Mouse (Mus musculus) cerebral cortex, adult 2 months (tissue): ENCODE data around the gene Il18r1.

Experiments
- WGBS: fragments of 180-500 bp; shearing (Covaris S2); methylation state at CpG from one replicate; pipeline ENCODE4 v1.1.7; 2018; 5-methylcytosine and 5-hydroxymethylcytosine counted together

The Il18r1 gene

DNA sequence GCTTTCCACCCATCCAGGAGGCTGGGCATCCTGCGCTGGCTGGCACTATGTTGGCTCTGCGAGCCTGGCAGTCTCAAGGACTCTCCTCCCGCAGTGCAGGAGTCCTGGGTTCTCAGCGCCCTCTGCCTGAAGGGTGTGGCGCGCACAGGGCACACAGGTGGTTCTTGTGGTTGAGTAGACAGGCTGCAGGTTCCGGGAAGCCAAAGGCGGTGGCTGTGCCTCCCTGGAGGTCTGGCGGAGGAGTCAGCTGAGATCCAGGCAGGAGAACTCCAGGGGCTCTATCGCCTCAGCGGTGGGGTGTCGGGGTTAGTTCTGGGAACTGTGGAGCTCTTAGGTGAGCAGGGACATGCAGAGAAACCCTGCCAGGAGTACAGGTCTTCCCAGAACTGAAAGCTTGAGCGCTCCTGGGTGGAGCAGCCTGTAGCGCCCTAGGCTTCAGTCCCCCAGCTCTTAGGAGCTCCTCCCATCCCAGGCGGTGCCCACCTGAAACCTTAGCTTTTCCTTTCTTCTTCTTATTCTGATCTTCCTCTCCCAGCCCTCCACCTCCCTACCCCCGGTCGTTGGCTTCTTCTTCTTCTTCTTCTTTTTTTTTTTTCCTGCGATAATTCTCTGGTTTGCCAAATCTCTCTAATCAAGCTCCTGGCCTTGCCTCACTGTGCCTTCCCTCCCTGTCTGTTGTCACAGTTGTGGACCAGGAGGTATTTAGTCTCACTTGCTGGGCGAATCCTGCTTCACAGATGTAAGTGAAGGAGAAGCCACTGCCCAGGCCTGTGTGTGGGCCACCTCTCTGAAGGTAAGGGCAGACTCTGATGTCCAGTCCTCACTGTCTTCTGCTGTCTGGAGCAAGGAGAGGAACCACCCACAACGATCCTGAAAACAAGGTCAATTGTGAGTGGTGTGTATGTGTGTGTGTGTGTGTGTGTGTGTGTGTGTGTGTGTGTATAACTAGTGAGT, at the start of gene Il18r1:
Gene Il18r1 (plus strand): TSS at position 76 of the 954 bp plus-strand sequence.
- 60% methylated on average over 20 of the region's 20 CpGs for WGBS

GRCm38 (mm10) chr1:40417034-40417433, 48.3 kb upstream of the Il18r1 start:
- WGBS = 93% methylated on average over 2 of the region's 2 CpGs

- WGBS = 83% methylated on average over 5 of the region's 5 CpGs
These were observed 46.8 kb upstream of the Il18r1 start for GRCm38 (mm10) chr1:40418512-40418911.

DNA sequence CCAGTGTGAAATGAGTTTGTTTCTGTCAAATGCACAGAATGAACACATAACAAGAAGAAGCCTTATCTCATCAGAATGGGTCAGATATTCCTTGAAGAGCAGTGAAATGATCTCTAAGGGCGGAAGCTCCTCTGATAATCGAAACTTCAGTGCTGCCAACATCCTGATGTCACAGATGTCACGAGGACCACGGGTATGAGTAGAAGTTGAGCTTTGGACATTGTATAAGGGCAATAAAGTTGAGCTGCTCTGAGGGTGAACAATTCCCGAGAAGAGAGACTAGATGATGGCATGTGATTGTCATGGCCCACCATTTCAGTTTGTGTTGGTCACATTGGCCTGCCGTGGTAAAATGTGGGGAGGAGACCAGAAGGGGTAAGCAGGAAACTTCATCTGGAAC, 41.5 kb upstream of the Il18r1 start:
- 89% methylated on average over 6 of the region's 6 CpGs for WGBS

- 94% methylated on average over 9 of the region's 9 CpGs for WGBS
These were observed 38.1 kb upstream of the Il18r1 start for GRCm38 (mm10) chr1:40427270-40427669.

DNA sequence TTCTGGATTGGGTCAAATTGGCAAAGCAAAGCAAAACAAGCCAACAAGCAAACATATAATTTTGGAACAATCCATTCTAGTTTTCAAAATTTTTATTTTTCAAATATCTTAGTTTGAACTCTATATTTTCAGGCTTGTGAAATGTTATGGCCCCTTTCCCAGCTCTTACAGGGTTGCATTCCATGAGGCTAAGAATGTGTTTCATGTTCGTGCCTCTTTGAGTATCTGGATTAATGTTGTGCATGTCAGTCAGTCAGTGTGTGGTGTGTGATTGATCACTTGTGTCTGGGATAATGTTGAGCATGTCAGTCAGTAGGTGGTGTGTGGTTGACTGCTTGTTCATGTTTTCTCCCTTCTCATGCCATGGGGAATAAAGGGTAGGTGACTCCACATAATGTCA, 37.5 kb upstream of the Il18r1 start:
- 90% methylated on average over 1 of the region's 1 CpGs for WGBS

GRCm38 (mm10) chr1:40428910-40429675, 36.3 kb upstream of the Il18r1 start, which contains the start of gene Il1rl1:
Il1rl1 (plus strand) TSS chr1:40429570.
- WGBS = 83% methylated on average over 5 of the region's 5 CpGs

- 81% methylated on average over 4 of the region's 4 CpGs for WGBS
These were observed 35.1 kb upstream of the Il18r1 start for GRCm38 (mm10) chr1:40430143-40430834.

GRCm38 (mm10) chr1:40432169-40432568, 33.2 kb upstream of the Il18r1 start:
- WGBS = 90% methylated on average over 2 of the region's 2 CpGs

GRCm38 (mm10) chr1:40435936-40436335, 29.4 kb upstream of the Il18r1 start:
- 87% methylated on average over 3 of the region's 3 CpGs for WGBS

- WGBS = 84% methylated on average over 2 of the region's 2 CpGs
These were observed 28.0 kb upstream of the Il18r1 start for GRCm38 (mm10) chr1:40437340-40437739.

- 44% methylated on average over 8 of the region's 8 CpGs for WGBS
These were observed 25.8 kb upstream of the Il18r1 start for GRCm38 (mm10) chr1:40439504-40439903.

DNA sequence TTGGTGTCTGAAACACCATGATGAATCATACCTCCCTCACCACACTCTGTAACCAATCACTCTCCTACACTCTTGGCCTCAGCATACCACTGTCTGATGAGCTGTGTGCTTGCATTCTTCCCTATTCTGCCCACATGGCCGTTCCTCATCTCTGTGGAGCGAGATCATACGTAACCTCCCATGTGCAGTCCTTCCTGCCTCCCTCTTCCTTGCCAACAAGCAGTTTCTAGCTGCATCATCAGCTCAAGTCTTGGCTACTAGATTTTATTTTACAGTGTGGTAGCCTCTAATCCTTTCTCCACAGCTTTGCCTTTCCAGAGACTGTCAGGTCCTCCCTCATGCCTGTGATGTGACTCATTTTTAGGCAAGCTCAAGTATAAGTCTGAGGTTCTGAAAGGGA, 20.6 kb upstream of the Il18r1 start:
- WGBS = 44% methylated on average over 3 of the region's 3 CpGs

- WGBS = 91% methylated on average over 4 of the region's 4 CpGs
These were observed 2.0 kb downstream of the Il18r1 start for GRCm38 (mm10) chr1:40467306-40467705.

DNA sequence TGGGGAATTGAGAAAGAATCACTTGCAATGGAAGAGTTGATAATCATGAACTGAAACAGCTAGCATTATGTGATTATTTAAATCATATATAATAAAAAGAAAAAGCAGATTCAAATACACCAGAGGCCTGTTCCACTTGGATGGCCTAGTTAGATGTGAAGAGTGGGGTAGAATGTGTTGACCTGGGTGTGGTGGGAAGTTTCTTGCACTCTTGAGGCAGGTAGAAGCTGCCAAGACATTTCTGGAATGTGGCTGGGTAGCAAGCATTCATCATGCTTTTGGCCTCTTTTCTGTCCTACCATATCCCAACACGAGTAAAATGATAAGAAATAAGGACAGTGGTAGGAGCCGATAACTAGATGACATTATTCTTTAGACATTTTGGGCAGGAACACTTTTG, 3.5 kb downstream of the Il18r1 start:
- WGBS = 91% methylated on average over 2 of the region's 2 CpGs

DNA sequence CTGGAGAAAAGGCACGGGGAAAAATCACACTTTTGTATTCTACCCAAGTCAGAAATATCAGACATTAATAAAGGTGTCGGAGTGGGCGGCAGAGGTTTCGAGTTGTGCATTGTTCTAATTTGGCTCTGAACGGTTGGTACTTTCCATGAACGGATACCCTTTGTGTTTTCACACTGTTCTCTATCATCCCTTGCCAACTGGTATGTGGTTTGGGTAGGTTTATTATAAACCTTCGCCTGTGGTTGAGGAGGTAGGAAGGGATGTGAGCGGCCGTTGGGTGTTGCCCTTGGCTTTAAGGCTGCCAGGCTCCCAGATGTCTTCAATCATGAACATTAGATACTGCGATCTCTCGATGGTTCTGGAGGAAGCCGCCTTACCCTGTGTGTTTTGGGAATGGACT, 4.5 kb downstream of the Il18r1 start:
- 81% methylated on average over 12 of the region's 12 CpGs for WGBS

GRCm38 (mm10) chr1:40472401-40472800, 7.0 kb downstream of the Il18r1 start:
- WGBS = 98% methylated on average over 1 of the region's 1 CpGs

- 87% methylated on average over 4 of the region's 4 CpGs for WGBS
These were observed 8.3 kb downstream of the Il18r1 start for GRCm38 (mm10) chr1:40473640-40474039.

- 92% methylated on average over 5 of the region's 5 CpGs for WGBS
These were observed 9.0 kb downstream of the Il18r1 start for GRCm38 (mm10) chr1:40474336-40474735.

DNA sequence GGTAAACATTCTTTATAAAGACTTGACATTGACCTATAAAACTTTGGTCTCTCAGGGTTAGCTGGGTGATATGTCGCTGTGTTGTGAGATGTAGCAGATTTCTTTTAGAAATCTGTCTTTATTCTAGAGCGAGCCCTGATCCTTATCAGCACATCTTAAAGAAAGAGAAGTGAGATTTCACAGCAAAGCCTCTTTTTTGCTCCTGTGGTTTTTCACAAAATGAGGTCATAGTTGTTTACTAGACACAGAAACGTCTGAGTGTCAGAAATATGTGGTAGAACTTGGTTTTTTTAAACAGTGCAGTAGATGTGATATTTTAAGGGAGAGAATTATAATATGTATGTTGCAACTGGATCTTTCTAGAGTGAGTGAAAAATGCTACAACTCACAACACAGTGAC, 10.3 kb downstream of the Il18r1 start:
- 52% methylated on average over 3 of the region's 3 CpGs for WGBS

GRCm38 (mm10) chr1:40476756-40477155, 11.4 kb downstream of the Il18r1 start:
- WGBS = 61% methylated on average over 4 of the region's 4 CpGs

GRCm38 (mm10) chr1:40479505-40479923, 14.2 kb downstream of the Il18r1 start:
- 79% methylated on average over 6 of the region's 6 CpGs for WGBS
